Mouse (Mus musculus) embryonic facial prominence, embryonic 12.5 days (tissue): ENCODE measurements around the gene Lcp1. TPM values are rescaled to one million over a fixed set of nuclear protein-coding genes. Genes with fewer than 3 reads are reported as not detected.

Experiments used
- ATAC-seq: fragments of 200-750 bp; cut with Nextera tagmentation; 2 replicates; pipeline ENCODE4 v1.8.0; 2017; ENCODE audit not compliant: insufficient number of reproducible peaks, insufficient read depth, low FRiP score, low TSS enrichment
- H3K27ac ChIP-seq: fragments of 300-500 bp; sonication (generic); 2 replicates; pipeline ENCODE4 v1.5.1; 2016; ENCODE audit warnings: mild to moderate bottlenecking
- H3K27me3 ChIP-seq: fragments of 300-500 bp; sonication (generic); 2 replicates; pipeline ENCODE4 v1.6.1; 2016; ENCODE audit warnings: mild to moderate bottlenecking, moderate library complexity
- H3K36me3 ChIP-seq: fragments of 300-500 bp; sonication (generic); 2 replicates; pipeline ENCODE4 v1.6.1; 2016; ENCODE audit warnings: mild to moderate bottlenecking
- H3K4me1 ChIP-seq: fragments of 300-500 bp; sonication (generic); 2 replicates; pipeline ENCODE4 v1.6.1; 2016
- H3K4me2 ChIP-seq: fragments of 300-500 bp; sonication (generic); replicated peaks from 2 replicates; pipeline ENCODE4 v1.6.1; 2016; ENCODE audit warnings: mild to moderate bottlenecking, moderate library complexity
- H3K4me3 ChIP-seq: fragments of 300-500 bp; sonication (generic); 2 replicates; pipeline ENCODE4 v1.5.1; 2016; ENCODE audit warnings: mild to moderate bottlenecking
- H3K9ac ChIP-seq: fragments of 300-500 bp; sonication (generic); 2 replicates; pipeline ENCODE4 v1.6.1; 2016; ENCODE audit warnings: mild to moderate bottlenecking, moderate library complexity
- H3K9me3 ChIP-seq: fragments of 300-500 bp; sonication (generic); 2 replicates; pipeline ENCODE4 v1.6.1; 2016; ENCODE audit warnings: mild to moderate bottlenecking, moderate library complexity
- WGBS: fragments of 180-500 bp; shearing (Covaris S2); methylation state at CpG from one replicate; pipeline ENCODE4 v1.1.7; 2016; 5-methylcytosine and 5-hydroxymethylcytosine counted together
- polyA plus RNA-seq: library from polyadenylated mRNA; unstranded; fragments of >200 nt; fragmentation: Nextera tagmentation; extraction: Ambion mirVana; gene quantifications from 2 replicates; pipeline ENCODE4 v1.2.1, GENCODE M21; 2016

Gene Lcp1
- polyA plus RNA-seq, 1 experiment from 2014 or later, result 25.6 TPM

- Histone ChIP-seq H3K4me2 (no peak overlapping the region), H3K9ac (no peak overlapping the region), H3K36me3 (no peaks in the 10 kb centered on the region), H3K4me3 (no peak overlapping the region), H3K27ac (no peak overlapping the region), H3K4me1 (no peaks in the 10 kb centered on the region), H3K27me3 (no peaks in the 10 kb centered on the region), H3K9me3 (no peaks in the 10 kb centered on the region)
- no peak for ATAC-seq
- 81% methylated on average over 4 of the region's 4 CpGs for WGBS
Measured at GRCm38 (mm10) chr14:75189031-75189430, 58.1 kb downstream of the Lcp1 start.

- no peak for ATAC-seq
- Histone ChIP-seq H3K4me2 (no peak overlapping the region), H3K36me3 (no peaks in the 10 kb centered on the region), H3K9me3 (no peaks in the 10 kb centered on the region), H3K4me3 (no peak overlapping the region), H3K9ac (no peak overlapping the region), H3K4me1 (no peaks in the 10 kb centered on the region), H3K27me3 (no peaks in the 10 kb centered on the region), H3K27ac (no peak overlapping the region)
- 88% methylated on average over 4 of the region's 4 CpGs for WGBS
Measured at GRCm38 (mm10) chr14:75190683-75191082, 59.8 kb downstream of the Lcp1 start.

GRCm38 (mm10) chr14:75192427-75192826, 61.5 kb downstream of the Lcp1 start:
- Histone ChIP-seq H3K9ac (no peak overlapping the region), H3K27ac (no peak overlapping the region), H3K27me3 (no peaks in the 10 kb centered on the region), H3K9me3 (no peaks in the 10 kb centered on the region), H3K4me3 (no peak overlapping the region), H3K4me2 (no peak overlapping the region), H3K4me1 (no peaks in the 10 kb centered on the region), H3K36me3 (no peaks in the 10 kb centered on the region)
- 84% methylated on average over 10 of the region's 10 CpGs for WGBS
- ATAC-seq, result no peak

GRCm38 (mm10) chr14:75192858-75193257, 62.0 kb downstream of the Lcp1 start:
- Histone ChIP-seq H3K4me2 (no peak overlapping the region), H3K4me3 (no peak overlapping the region), H3K27ac (no peak overlapping the region), H3K36me3 (no peaks in the 10 kb centered on the region), H3K27me3 (no peaks in the 10 kb centered on the region), H3K9ac (no peak overlapping the region), H3K9me3 (no peaks in the 10 kb centered on the region), H3K4me1 (no peaks in the 10 kb centered on the region)
- WGBS, result 76% methylated on average over 10 of the region's 10 CpGs
- ATAC-seq, result no peak

GRCm38 (mm10) chr14:75195530-75195929, 64.6 kb downstream of the Lcp1 start:
- Histone ChIP-seq H3K27ac (no peak overlapping the region), H3K4me3 (no peak overlapping the region), H3K27me3 (no peaks in the 10 kb centered on the region), H3K9ac (no peak overlapping the region), H3K36me3 (no peaks in the 10 kb centered on the region), H3K4me1 (no peaks in the 10 kb centered on the region), H3K9me3 (no peaks in the 10 kb centered on the region), H3K4me2 (no peak overlapping the region)
- no peak for ATAC-seq
- 89% methylated on average over 5 of the region's 5 CpGs for WGBS

- WGBS, result 39% methylated on average over 5 of the region's 5 CpGs
- Histone ChIP-seq H3K4me3 (no peak overlapping the region), H3K27me3 (no peaks in the 10 kb centered on the region), H3K9me3 (no peaks in the 10 kb centered on the region), H3K4me1 (no peaks in the 10 kb centered on the region), H3K36me3 (no peaks in the 10 kb centered on the region), H3K27ac (no peak overlapping the region), H3K4me2 (no peak overlapping the region), H3K9ac (no peak overlapping the region)
- ATAC-seq, result no peak
Measured at GRCm38 (mm10) chr14:75197027-75197426, 66.1 kb downstream of the Lcp1 start.

GRCm38 (mm10) chr14:75197660-75198059, 66.8 kb downstream of the Lcp1 start:
- Histone ChIP-seq H3K4me1 (no peaks in the 10 kb centered on the region), H3K4me2 (no peak overlapping the region), H3K9me3 (no peaks in the 10 kb centered on the region), H3K27ac (no peak overlapping the region), H3K4me3 (no peak overlapping the region), H3K27me3 (no peaks in the 10 kb centered on the region), H3K36me3 (no peaks in the 10 kb centered on the region), H3K9ac (no peak overlapping the region)
- ATAC-seq, result no peak
- WGBS, result 58% methylated on average over 7 of the region's 7 CpGs

GRCm38 (mm10) chr14:75205363-75206051, 74.6 kb downstream of the Lcp1 start:
- no peak overlapping the region for H3K4me3 ChIP-seq
- no peaks in the 10 kb centered on the region for H3K4me1 ChIP-seq
- H3K4me2 ChIP-seq, result no peak overlapping the region
- H3K36me3 ChIP-seq, result no peaks in the 10 kb centered on the region
- 84% methylated on average over 6 of the region's 6 CpGs for WGBS
- no peak overlapping the region for H3K9ac ChIP-seq
- no peak overlapping the region for H3K27ac ChIP-seq
- no peaks in the 10 kb centered on the region for H3K9me3 ChIP-seq
- no peak for ATAC-seq
- H3K27me3 ChIP-seq, result no peaks in the 10 kb centered on the region

- no peaks in the 10 kb centered on the region for H3K4me1 ChIP-seq
- H3K9ac ChIP-seq, result no peak overlapping the region
- no peaks in the 10 kb centered on the region for H3K9me3 ChIP-seq
- H3K4me2 ChIP-seq, result no peak overlapping the region
- no peak for ATAC-seq
- 95% methylated on average over 4 of the region's 4 CpGs for WGBS
- H3K27me3 ChIP-seq, result no peaks in the 10 kb centered on the region
- H3K27ac ChIP-seq, result no peak overlapping the region
- no peaks in the 10 kb centered on the region for H3K36me3 ChIP-seq
- no peak overlapping the region for H3K4me3 ChIP-seq
Measured at GRCm38 (mm10) chr14:75206307-75206706, 75.4 kb downstream of the Lcp1 start.

- Histone ChIP-seq H3K27me3 (no peaks in the 10 kb centered on the region), H3K9ac (no peak overlapping the region), H3K4me3 (no peak overlapping the region), H3K27ac (no peak overlapping the region), H3K4me1 (no peaks in the 10 kb centered on the region), H3K36me3 (no peaks in the 10 kb centered on the region), H3K4me2 (no peak overlapping the region), H3K9me3 (no peaks in the 10 kb centered on the region)
- ATAC-seq, result no peak
- WGBS, result 52% methylated on average over 6 of the region's 6 CpGs
Measured at GRCm38 (mm10) chr14:75208572-75209151, 77.8 kb downstream of the Lcp1 start.

- Histone ChIP-seq H3K4me1 (no peaks in the 10 kb centered on the region), H3K4me2 (no peak overlapping the region), H3K27ac (no peak overlapping the region), H3K4me3 (no peak overlapping the region), H3K9ac (no peak overlapping the region), H3K36me3 (no peaks in the 10 kb centered on the region), H3K27me3 (no peaks in the 10 kb centered on the region), H3K9me3 (no peaks in the 10 kb centered on the region)
- ATAC-seq, result no peak
- WGBS, result 80% methylated on average over 11 of the region's 11 CpGs
Measured at GRCm38 (mm10) chr14:75213752-75214151, 82.9 kb downstream of the Lcp1 start.

GRCm38 (mm10) chr14:75218843-75219242, 87.9 kb downstream of the Lcp1 start:
- no peak for ATAC-seq
- H3K4me3 ChIP-seq, result no peak overlapping the region
- H3K4me2 ChIP-seq, result no peak overlapping the region
- 92% methylated on average over 2 of the region's 2 CpGs for WGBS
- no peak overlapping the region for H3K27ac ChIP-seq
- H3K9me3 ChIP-seq, result no peaks in the 10 kb centered on the region
- no peaks in the 10 kb centered on the region for H3K36me3 ChIP-seq
- H3K4me1 ChIP-seq, result no peaks in the 10 kb centered on the region
- no peak overlapping the region for H3K9ac ChIP-seq
- no peaks in the 10 kb centered on the region for H3K27me3 ChIP-seq
